In genomic region chr4:95861074-95861473, GRCm38 (mm10) we compare ENCODE assay signal across 13 mouse cellular contexts.
DNase-seq lines count a peak whose midpoint lies in the region; ATAC-seq and TF ChIP-seq lines count a peak whose summit lies in the region.
"Had no signal": no experiment of that assay in that cellular context is flagged by ENCODE, and none has a peak within 500 bp of the region (broad histone marks: within the 10 kb centered on the region; RNA-seq: fewer than 3 reads in every experiment).

No protein-coding gene starts in this region.

- peak; percentile 27 for DNase-seq in forebrain, embryonic 14.5 days (ENCODE audit: low spot score)
- no peak for DNase-seq in forebrain, embryonic 10.5 days (ENCODE audit: extremely low spot score, low spot score)
- DNase-seq in kidney, adult 8-10 months = no peak
- peak; percentile 5 for DNase-seq in adipocyte (ENCODE audit: low spot score)
- DNase-seq in limb, embryonic 14.5 days (ENCODE audit: low spot score) = peak; percentile 26
- DNase-seq in heart, postnatal 4 days = no peak
- DNase-seq: cerebellum, postnatal 25 days; liver, embryonic 13.5 days; thymus, postnatal 14 days had no signal

- no peak for TF ChIP-seq POLR2A in limb, embryonic 14.5 days (IDR thresholded peaks at IDR 0.05; ENCODE audit: borderline replicate concordance, extremely low read depth, insufficient read depth, insufficient read length)

- no peaks in the 10 kb centered on the region for H3K27me3 ChIP-seq in forebrain, embryonic 14.5 days (replicated peaks; ENCODE audit: control insufficient read depth, insufficient read depth, low read length)
- no peaks in the 10 kb centered on the region for H3K27me3 ChIP-seq in forebrain, embryonic 10.5 days (ENCODE audit: poor library complexity, severe bottlenecking)
- no peaks in the 10 kb centered on the region for H3K27me3 ChIP-seq in kidney, embryonic 15.5 days
- no peaks in the 10 kb centered on the region for H3K27me3 ChIP-seq in limb, embryonic 14.5 days (ENCODE audit: control insufficient read depth, insufficient read depth, low read length)
- H3K27me3 ChIP-seq: liver, embryonic 13.5 days; midbrain, embryonic 15.5 days had no signal

- ATAC-seq in forebrain, embryonic 14.5 days = no peak
- ATAC-seq in kidney, embryonic 15.5 days (replicated peaks; ENCODE audit: low FRiP score) = peak; percentile 81
- ATAC-seq in limb, embryonic 14.5 days (ENCODE audit: low FRiP score, low read depth) = peak; percentile 87
- no peak for ATAC-seq in CD4-positive, CD25-positive, alpha-beta regulatory T cell, adult 4 months
- ATAC-seq: midbrain, embryonic 15.5 days had no signal

- WGBS in forebrain, embryonic 14.5 days = 47% methylated on average over 4 of the region's 4 CpGs
- WGBS in forebrain, embryonic 10.5 days = 52% methylated on average over 4 of the region's 4 CpGs
- WGBS in kidney, embryonic 15.5 days = 31% methylated on average over 4 of the region's 4 CpGs
- 17% methylated on average over 4 of the region's 4 CpGs for WGBS in limb, embryonic 14.5 days

- H3K9ac ChIP-seq in forebrain, embryonic 14.5 days (ENCODE audit: low read length) = no peak overlapping the region
- no peak overlapping the region for H3K9ac ChIP-seq in kidney, embryonic 15.5 days
- H3K9ac ChIP-seq in limb, embryonic 14.5 days (ENCODE audit: low read depth, low read length, severe bottlenecking) = no peak overlapping the region
- H3K9ac ChIP-seq: liver, embryonic 13.5 days; midbrain, embryonic 15.5 days had no signal

- H3K4me2 ChIP-seq in forebrain, embryonic 14.5 days (ENCODE audit: low read length) = no peak overlapping the region
- H3K4me2 ChIP-seq in kidney, embryonic 15.5 days = no peak overlapping the region
- H3K4me2 ChIP-seq in limb, embryonic 14.5 days (replicated peaks; ENCODE audit: low read depth, low read length, severe bottlenecking) = no peak overlapping the region
- H3K4me2 ChIP-seq: liver, embryonic 13.5 days; midbrain, embryonic 15.5 days had no signal

- peaks cover 4% of the 10 kb centered on the region; the same call in 1 of the 2 replicates for H3K4me1 ChIP-seq in forebrain, embryonic 14.5 days (ENCODE audit: control insufficient read depth, insufficient read depth, low read length)
- H3K4me1 ChIP-seq in forebrain, embryonic 10.5 days = peaks cover 16% of the 10 kb centered on the region
- peaks cover 34% of the 10 kb centered on the region for H3K4me1 ChIP-seq in kidney, embryonic 15.5 days
- peaks cover 30% of the 10 kb centered on the region for H3K4me1 ChIP-seq in limb, embryonic 14.5 days (ENCODE audit: control insufficient read depth, insufficient read depth, low read length)
- H3K4me1 ChIP-seq: midbrain, embryonic 15.5 days had no signal

- no peaks in the 10 kb centered on the region for H3K36me3 ChIP-seq in forebrain, embryonic 14.5 days (ENCODE audit: control insufficient read depth, insufficient read depth, low read length)
- no peaks in the 10 kb centered on the region for H3K36me3 ChIP-seq in forebrain, embryonic 10.5 days (replicated peaks)
- no peaks in the 10 kb centered on the region for H3K36me3 ChIP-seq in kidney, embryonic 15.5 days
- H3K36me3 ChIP-seq in limb, embryonic 14.5 days (ENCODE audit: control insufficient read depth, insufficient read depth, low read length) = no peaks in the 10 kb centered on the region
- H3K36me3 ChIP-seq: liver, embryonic 13.5 days; midbrain, embryonic 15.5 days had no signal

- no peak overlapping the region for H3K4me3 ChIP-seq in forebrain, embryonic 14.5 days (ENCODE audit: low read depth, low read length)
- H3K4me3 ChIP-seq in forebrain, embryonic 10.5 days = no peak overlapping the region
- H3K4me3 ChIP-seq in kidney, embryonic 15.5 days (replicated peaks) = no peak overlapping the region
- H3K4me3 ChIP-seq in limb, embryonic 14.5 days (replicated peaks; ENCODE audit: low read length) = no peak overlapping the region
- H3K4me3 ChIP-seq: left cerebral cortex, adult 2 months; liver, embryonic 13.5 days; midbrain, embryonic 15.5 days had no signal

- no peaks in the 10 kb centered on the region for H3K9me3 ChIP-seq in forebrain, embryonic 14.5 days (replicated peaks; ENCODE audit: control insufficient read depth, low read length)
- H3K9me3 ChIP-seq in forebrain, embryonic 10.5 days = no peaks in the 10 kb centered on the region
- H3K9me3 ChIP-seq in kidney, embryonic 15.5 days (replicated peaks) = no peaks in the 10 kb centered on the region
- H3K9me3 ChIP-seq in limb, embryonic 14.5 days (ENCODE audit: control insufficient read depth, low read length) = no peaks in the 10 kb centered on the region
- H3K9me3 ChIP-seq: liver, embryonic 13.5 days; midbrain, embryonic 15.5 days had no signal

- no peak overlapping the region for H3K27ac ChIP-seq in forebrain, embryonic 14.5 days (ENCODE audit: low read depth, low read length)
- H3K27ac ChIP-seq in forebrain, embryonic 10.5 days = no peak overlapping the region
- H3K27ac ChIP-seq in kidney, embryonic 15.5 days = no peak overlapping the region
- no peak overlapping the region for H3K27ac ChIP-seq in limb, embryonic 14.5 days (replicated peaks; ENCODE audit: low read depth, low read length)
- H3K27ac ChIP-seq: left cerebral cortex, adult 2 months; liver, embryonic 13.5 days; midbrain, embryonic 15.5 days had no signal

Comparison
In these comparisons a context has a peak if more than half of its experiments do, and no peak if none do; other contexts are left out.
1. DNase-seq: peak in forebrain, embryonic 14.5 days (single experiment), adipocyte (single experiment) and limb, embryonic 14.5 days (single experiment); none in forebrain, embryonic 10.5 days (single experiment), kidney, adult 8-10 months (0 of 2) and heart, postnatal 4 days (single experiment).
2. ATAC-seq: peak in kidney, embryonic 15.5 days (single experiment) and limb, embryonic 14.5 days (single experiment); none in forebrain, embryonic 14.5 days (single experiment) and CD4-positive, CD25-positive, alpha-beta regulatory T cell, adult 4 months (single experiment).